Mouse (Mus musculus) liver, adult 2 months (tissue): Measurements from ENCODE around the gene Gclm.

Source experiments
- CTCF ChIP-seq: fragments of 200-500 bp; IDR thresholded peaks from 2 replicates; pipeline ENCODE4 v1.5.1; 2011; ENCODE audit warnings: low read depth, low read length, control low read depth
- POLR2A ChIP-seq: fragments of 200-500 bp; IDR thresholded peaks from 2 replicates; pipeline ENCODE4 v1.6.1; 2011; ENCODE audit warnings: low read length, control low read depth; ENCODE audit not compliant: insufficient read depth; ENCODE audit errors: extremely low read depth

DNA sequence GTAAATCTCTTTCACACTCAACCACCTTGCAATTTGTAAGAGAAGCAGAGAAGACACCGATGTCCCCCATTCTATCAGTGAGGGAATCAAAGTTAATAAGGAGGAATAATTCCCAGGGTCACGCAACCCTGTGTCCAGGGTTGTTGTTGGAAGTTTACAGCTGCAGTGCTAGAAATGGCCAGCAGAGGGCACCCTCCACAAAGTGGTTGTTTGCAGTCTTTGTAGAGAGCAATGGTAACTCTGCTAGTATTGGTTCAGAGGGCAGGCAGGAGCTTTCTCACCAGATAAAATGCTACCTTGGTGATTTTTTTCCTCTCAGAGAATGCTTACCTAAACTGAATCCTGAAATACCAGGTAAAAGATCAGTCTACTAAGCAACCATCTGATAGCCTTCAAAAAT is 66.7 kb downstream of the Gclm start:
- TF ChIP-seq CTCF (peak; percentile 74), POLR2A (no peak)
